In the genomic region with DNA sequence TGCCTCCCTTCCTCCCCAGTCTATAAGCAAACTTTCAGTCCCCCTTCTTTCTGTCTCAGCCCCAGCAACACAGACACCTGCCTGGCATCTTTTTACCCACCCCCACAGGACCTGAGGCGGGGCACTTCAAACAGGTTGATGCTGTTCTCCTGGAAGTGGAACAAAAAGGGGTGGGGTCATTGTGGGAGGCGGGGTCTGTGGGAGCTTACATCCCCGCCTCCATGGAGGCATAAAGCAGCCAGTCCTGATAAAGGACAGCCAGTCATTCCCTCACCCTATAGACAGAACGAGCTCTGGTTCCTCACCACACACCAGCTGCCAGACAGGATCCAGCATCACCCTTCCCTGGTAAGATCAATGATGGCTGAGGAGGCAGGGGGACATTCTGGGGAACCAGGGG, we compare ENCODE assay signal across 23 mouse cellular contexts. TPM values are rescaled to one million over a fixed set of nuclear protein-coding genes. Genes with fewer than 3 reads are reported as not detected.
DNase-seq lines count a peak whose midpoint lies in the region; ATAC-seq and TF ChIP-seq lines count a peak whose summit lies in the region.
"Had no signal": no experiment of that assay in that cellular context is flagged by ENCODE, and none has a peak within 500 bp of the region (broad histone marks: within the 10 kb centered on the region; RNA-seq: fewer than 3 reads in every experiment).

A gene (plus strand): TSS at position 261 of the 400 bp plus-strand sequence.

- no peak within 1 kb of the TSS for H3K4me2 ChIP-seq in limb, embryonic 15.5 days
- H3K4me2 ChIP-seq in stomach, postnatal 0 days (replicated peaks; ENCODE audit: low read depth): no peak within 1 kb of the TSS
- H3K4me2 ChIP-seq: forebrain, embryonic 15.5 days; heart, embryonic 13.5 days; hindbrain, embryonic 15.5 days had no signal

- no peaks in the 10 kb centered on the region for H3K4me1 ChIP-seq in limb, embryonic 15.5 days
- no peaks in the 10 kb centered on the region for H3K4me1 ChIP-seq in limb, embryonic 10.5 days
- peaks cover 0 to 4% of the 10 kb centered on the region in 2 experiments; a peak in 1 of 4 replicates for H3K4me1 ChIP-seq in ES-E14 (ENCODE audit: control insufficient read depth in 2 of 2, insufficient read depth in 2 of 2, low read length in 2 of 2, poor library complexity in 1 of 2)
- no peaks in the 10 kb centered on the region for H3K4me1 ChIP-seq in stomach, postnatal 0 days (replicated peaks; ENCODE audit: control insufficient read depth, insufficient read depth)
- H3K4me1 ChIP-seq: heart, embryonic 13.5 days had no signal

- no peak for ATAC-seq in limb, embryonic 15.5 days (ENCODE audit: insufficient number of reproducible peaks, low FRiP score, low TSS enrichment, low read depth)
- ATAC-seq in stomach, postnatal 0 days (ENCODE audit: low FRiP score, low TSS enrichment): peak; percentile 41; the same call in 1 of the 2 replicates
- ATAC-seq: activated CD4-positive, CD25-positive, alpha-beta regulatory T cell, adult 4 months; forebrain, embryonic 15.5 days had no signal

- no peak within 1 kb of the TSS for H3K4me3 ChIP-seq in limb, embryonic 15.5 days
- H3K4me3 ChIP-seq in limb, embryonic 10.5 days: no peak within 1 kb of the TSS
- no peak within 1 kb of the TSS for H3K4me3 ChIP-seq in ES-E14 (ENCODE audit: insufficient read depth in 1 of 2, low read depth in 1 of 2, low read length in 2 of 2, poor library complexity in 1 of 2, severe bottlenecking in 1 of 2)
- no peak within 1 kb of the TSS for H3K4me3 ChIP-seq in stomach, postnatal 0 days (ENCODE audit: low read depth, low read length)
- H3K4me3 ChIP-seq: forebrain, embryonic 15.5 days; heart, embryonic 13.5 days; hindbrain, embryonic 15.5 days had no signal

- H3K9me3 ChIP-seq in limb, embryonic 15.5 days: no peaks in the 10 kb centered on the region
- H3K9me3 ChIP-seq in limb, embryonic 10.5 days (replicated peaks): no peaks in the 10 kb centered on the region
- H3K9me3 ChIP-seq in ES-E14 (ENCODE audit: control insufficient read depth, insufficient read depth, low read depth, low read length): no peaks in the 10 kb centered on the region
- H3K9me3 ChIP-seq in stomach, postnatal 0 days (ENCODE audit: control insufficient read depth, low read length): no peaks in the 10 kb centered on the region
- H3K9me3 ChIP-seq: forebrain, embryonic 15.5 days; heart, embryonic 13.5 days; hindbrain, embryonic 15.5 days had no signal

- no peaks in the 10 kb centered on the region for H3K36me3 ChIP-seq in limb, embryonic 15.5 days
- H3K36me3 ChIP-seq in limb, embryonic 10.5 days: no peaks in the 10 kb centered on the region
- H3K36me3 ChIP-seq in ES-E14 (ENCODE audit: control insufficient read depth, insufficient read depth, low read length, poor library complexity, severe bottlenecking): no peaks in the 10 kb centered on the region
- no peaks in the 10 kb centered on the region for H3K36me3 ChIP-seq in stomach, postnatal 0 days (ENCODE audit: control insufficient read depth, insufficient read depth, low read length)
- H3K36me3 ChIP-seq: forebrain, embryonic 15.5 days; heart, embryonic 13.5 days; hindbrain, embryonic 15.5 days had no signal

- peaks cover 24% of the 10 kb centered on the region for H3K27me3 ChIP-seq in limb, embryonic 15.5 days
- H3K27me3 ChIP-seq in limb, embryonic 10.5 days (ENCODE audit: low read depth, poor library complexity, severe bottlenecking): peaks cover 48% of the 10 kb centered on the region
- no peaks in the 10 kb centered on the region for H3K27me3 ChIP-seq in stomach, postnatal 0 days (ENCODE audit: control insufficient read depth, insufficient read depth, low read length)

- in situ Hi-C loops in ES-E14 (cut with MboI; ENCODE audit: low sequenced_read_pairs in 2 of 2, unreplicated experiment in 2 of 2): no loop called here

- no peak within 1 kb of the TSS for H3K9ac ChIP-seq in limb, embryonic 15.5 days
- no peak within 1 kb of the TSS for H3K9ac ChIP-seq in ES-E14 (ENCODE audit: insufficient read depth, low read depth, low read length, poor library complexity, severe bottlenecking)
- H3K9ac ChIP-seq in stomach, postnatal 0 days (ENCODE audit: low read length): no peak within 1 kb of the TSS
- H3K9ac ChIP-seq: forebrain, embryonic 15.5 days; heart, embryonic 13.5 days; hindbrain, embryonic 15.5 days had no signal

- no peak for TF ChIP-seq EP300 in stomach, postnatal 0 days (optimal IDR thresholded peaks at IDR 0.05)

- WGBS in limb, embryonic 15.5 days: 18% methylated on average over 4 of the region's 4 CpGs
- 27% methylated on average over 4 of the region's 4 CpGs for WGBS in limb, embryonic 10.5 days
- 11% methylated on average over 4 of the region's 4 CpGs for WGBS in stomach, postnatal 0 days

- DNase-seq in limb, embryonic 10.5 days (ENCODE audit: low spot score): no peak
- peak; percentile 49 for DNase-seq in ES-E14 (ENCODE audit: low read depth, low spot score)
- peak; percentile 76 for DNase-seq in ZHBTc4 (ENCODE audit: low read depth, low spot score)
- DNase-seq in stomach, postnatal 0 days (ENCODE audit: low spot score): no peak
- DNase-seq in thymus, postnatal 14 days: no peak
- DNase-seq in right cerebral cortex, postnatal 10 days (ENCODE audit: low spot score in 2 of 2): no peak
- DNase-seq: adrenal gland, adult 2 months; adrenal gland, postnatal 25 days; cerebellum, adult 18-20 months; cerebellum, adult 9-11 months; cerebellum, postnatal 36 days; gastrocnemius, postnatal 36 days; heart, adult 11 months; heart, postnatal 36 days had no signal

- no peak within 1 kb of the TSS for H3K27ac ChIP-seq in limb, embryonic 15.5 days
- no peak within 1 kb of the TSS for H3K27ac ChIP-seq in limb, embryonic 10.5 days
- H3K27ac ChIP-seq in ES-E14 (ENCODE audit: insufficient read depth, low read depth, low read length, poor library complexity, severe bottlenecking): no peak within 1 kb of the TSS
- H3K27ac ChIP-seq in stomach, postnatal 0 days (replicated peaks): no peak within 1 kb of the TSS; the same call in 1 of the 2 replicates
- H3K27ac ChIP-seq: forebrain, embryonic 15.5 days; heart, embryonic 13.5 days; hindbrain, embryonic 15.5 days had no signal

- TF ChIP-seq CTCF in stomach, postnatal 0 days (IDR thresholded peaks at IDR 0.05; ENCODE audit: low read depth): no peak

TF ChIP-seq in ES-E14, 5 proteins besides CTCF, POLR2A, EP300 and RAD21:
- TF ChIP-seq ZC3H11A (IDR thresholded peaks at IDR 0.05; ENCODE audit: borderline replicate concordance, low read depth, low read length): no peak

RNA-seq across cellular contexts. Expression of the gene that starts here (rescaled TPM):
- 10.5 and 14.7 TPM in 2 replicates for polyA plus RNA-seq in limb, embryonic 15.5 days (2015; fragmentation: Nextera tagmentation; extraction: Ambion mirVana)
- 0.05 TPM in 1 of 2 replicates, not detected in the other for polyA plus RNA-seq in limb, embryonic 10.5 days (2016; fragmentation: Nextera tagmentation; extraction: Ambion mirVana)
- total RNA-seq in ES-E14 (2012; rRNA removed): 0.16 and 0.40 TPM in 2 replicates
- 79.6 and 83.7 TPM in 2 replicates for polyA plus RNA-seq in stomach, postnatal 0 days (2015; fragmentation: Nextera tagmentation; extraction: Ambion mirVana)
- total RNA-seq: adrenal gland, adult 2 months; adrenal gland, postnatal 25 days; heart, postnatal 36 days had no signal
- polyA plus RNA-seq: adrenal gland, adult 2 months; C2C12; forebrain, embryonic 11.5 days; forebrain, embryonic 15.5 days; heart, postnatal 0 days; hindbrain, embryonic 11.5 days; hindbrain, embryonic 15.5 days had no signal

Comparison
In these comparisons a context has a peak if more than half of its experiments do, and no peak if none do; other contexts are left out.
1. RNA of the gene that starts here (polyA plus RNA-seq): 79.6 to 83.7 TPM in stomach, postnatal 0 days and 10.5 to 14.7 TPM in limb, embryonic 15.5 days; 0.05 TPM in limb, embryonic 10.5 days; every median in the first group is over 10 times any median in the second.
2. Peak in DNase-seq in ES-E14; RNA of the gene not detected or under 1 TPM.